Mouse (Mus musculus) stomach, embryonic 16.5 days (tissue): Measurements from ENCODE around the gene Tmem144. TPM values are rescaled to one million over a fixed set of nuclear protein-coding genes. Genes with fewer than 3 reads are reported as not detected.

Experiments
- ATAC-seq: fragments of 200-750 bp; cut with Nextera tagmentation; 2 replicates; pipeline ENCODE4 v1.8.0; 2017; ENCODE audit warnings: moderate number of reproducible peaks, moderate TSS enrichment; ENCODE audit not compliant: insufficient read depth, low FRiP score
- H3K27ac ChIP-seq: fragments of 300-500 bp; sonication (generic); 2 replicates; pipeline ENCODE4 v1.5.1; 2014; ENCODE audit warnings: low read length
- H3K27me3 ChIP-seq: fragments of 300-500 bp; sonication (generic); 2 replicates; pipeline ENCODE4 v1.6.1; 2014; ENCODE audit warnings: low read length, control low read depth, mixed read lengths; ENCODE audit not compliant: control insufficient read depth, insufficient read depth
- H3K36me3 ChIP-seq: fragments of 300-500 bp; sonication (generic); 2 replicates; pipeline ENCODE4 v1.6.1; 2014; ENCODE audit warnings: low read length; ENCODE audit not compliant: control insufficient read depth, insufficient read depth
- H3K4me1 ChIP-seq: fragments of 300-500 bp; sonication (generic); 2 replicates; pipeline ENCODE4 v1.6.1; 2014; ENCODE audit warnings: low read length, control low read depth, mixed read lengths; ENCODE audit not compliant: control insufficient read depth, insufficient read depth
- H3K4me2 ChIP-seq: fragments of 300-500 bp; sonication (generic); 2 replicates; pipeline ENCODE4 v1.6.1; 2014; ENCODE audit warnings: low read depth, low read length, mixed read lengths
- H3K4me3 ChIP-seq: fragments of 300-500 bp; sonication (generic); replicated peaks from 2 replicates; pipeline ENCODE4 v1.5.1; 2014; ENCODE audit warnings: mild to moderate bottlenecking, low read length
- H3K9ac ChIP-seq: fragments of 300-500 bp; sonication (generic); 2 replicates; pipeline ENCODE4 v1.6.1; 2014; ENCODE audit warnings: low read length
- H3K9me3 ChIP-seq: fragments of 300-500 bp; sonication (generic); replicated peaks from 2 replicates; pipeline ENCODE4 v1.6.1; 2016; ENCODE audit warnings: low read length, control low read depth; ENCODE audit not compliant: control insufficient read depth
- WGBS: fragments of 180-500 bp; shearing (Covaris S2); extraction: QIAGEN DNeasy Blood & Tissue Kit; methylation state at CpG from one replicate; pipeline ENCODE4 v1.1.7; 2014; 5-methylcytosine and 5-hydroxymethylcytosine counted together
- polyA plus RNA-seq: library from polyadenylated mRNA; unstranded; fragments of >200 nt; fragmentation: Nextera tagmentation; extraction: Ambion mirVana; gene quantifications from 2 replicates; pipeline ENCODE4 v1.2.1, GENCODE M21; 2015

The Tmem144 gene
- 3.8 and 4.4 TPM in 2 replicates for polyA plus RNA-seq

DNA sequence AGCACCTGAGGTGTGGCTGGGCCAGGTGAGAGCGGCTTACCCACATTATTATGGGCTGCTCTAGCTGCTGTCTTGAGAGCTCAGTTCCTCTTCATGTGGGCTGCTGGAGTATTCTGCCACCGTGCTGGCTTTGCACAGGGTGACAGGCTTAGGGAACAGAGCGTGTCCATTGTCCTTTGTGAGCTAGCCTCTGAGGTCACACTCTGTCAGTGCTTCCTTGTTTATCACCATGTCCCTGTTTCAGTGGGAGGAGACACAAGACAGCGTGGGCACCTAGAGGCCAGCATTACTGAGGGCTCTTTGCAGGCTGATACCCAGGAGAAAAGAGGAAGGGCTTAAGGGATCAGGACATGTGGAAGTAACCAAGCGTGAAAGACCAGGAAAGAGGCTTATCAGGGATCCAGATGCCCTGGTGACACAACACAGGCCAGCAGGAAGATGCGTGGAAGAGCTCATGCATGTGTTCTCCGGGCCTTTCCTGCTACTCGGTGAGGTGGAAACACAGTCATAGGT, at the start of gene Tmem144:
TSS of gene Tmem144 (minus strand) at position 120 of the 513 bp plus-strand sequence.
- ATAC-seq = peak; percentile 46; the same call in 1 of the 2 replicates
- Histone ChIP-seq H3K9me3 (no peaks in the 10 kb centered on the region), H3K27ac (peak within 1 kb of the TSS; percentile 0; the same call in 1 of the 2 replicates), H3K4me3 (no peak within 1 kb of the TSS), H3K4me1 (0 out of 2 replicates have a peak, but pooled peaks cover 2% of the 10 kb centered on the region), H3K4me2 (no peak within 1 kb of the TSS), H3K36me3 (no peaks in the 10 kb centered on the region), H3K9ac (0 out of 2 replicates have a peak within 1 kb of the TSS, but pooled peaks have one; percentile 7), H3K27me3 (no peaks in the 10 kb centered on the region)
- 63% methylated on average over 8 of the region's 8 CpGs for WGBS

DNA sequence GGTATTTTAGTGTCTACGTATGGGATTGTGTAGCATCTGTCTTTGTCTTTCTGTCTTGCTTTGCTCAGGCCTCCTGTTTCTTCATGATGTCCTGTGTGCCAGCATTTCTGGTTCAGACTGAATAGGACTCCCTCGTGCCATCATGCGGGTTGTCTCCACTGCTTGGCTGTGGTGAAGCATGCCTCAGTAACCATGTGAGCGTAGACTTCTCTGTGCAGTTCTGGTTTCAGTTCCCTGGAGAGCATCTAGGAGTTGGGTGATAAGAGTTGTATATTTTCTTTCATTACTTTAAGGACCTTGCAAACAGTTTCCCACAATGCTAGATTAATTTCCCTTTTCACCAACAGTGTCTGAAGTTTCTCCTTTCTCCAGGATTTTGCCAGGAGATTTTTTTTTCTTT, 49.2 kb upstream of the Tmem144 start:
- WGBS = 94% methylated on average over 4 of the region's 4 CpGs

DNA sequence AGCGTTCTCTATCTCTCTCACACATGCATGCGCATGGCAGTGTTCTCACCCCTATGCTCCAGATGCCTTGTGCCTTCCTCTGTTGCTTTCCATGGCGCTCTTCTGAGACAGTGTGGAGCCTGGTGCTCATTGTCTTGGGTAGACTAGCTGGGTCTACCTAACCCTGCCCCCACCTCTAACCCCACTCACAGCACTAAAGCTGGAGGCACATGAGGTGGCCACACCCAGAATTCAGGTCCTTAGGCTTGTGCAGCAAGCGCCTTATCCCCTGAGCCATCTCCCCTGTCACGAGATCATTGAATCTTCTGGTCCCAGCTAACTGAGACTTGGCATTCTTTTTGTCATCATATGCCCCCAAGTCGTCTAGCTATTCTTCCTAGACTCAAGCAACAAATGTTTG, 48.7 kb upstream of the Tmem144 start:
- Histone ChIP-seq H3K36me3 (no peaks in the 10 kb centered on the region), H3K9ac (no peak overlapping the region), H3K27ac (no peak overlapping the region), H3K4me2 (no peak overlapping the region), H3K4me3 (no peak overlapping the region), H3K9me3 (no peaks in the 10 kb centered on the region), H3K27me3 (no peaks in the 10 kb centered on the region), H3K4me1 (0 out of 2 replicates have a peak, but pooled peaks cover 5% of the 10 kb centered on the region)
- no peak for ATAC-seq
- 82% methylated on average over 6 of the region's 6 CpGs for WGBS

More for the DNA sequence above, 49.2 kb upstream of the Tmem144 start:
- H3K4me2 ChIP-seq = no peak overlapping the region
- H3K36me3 ChIP-seq = no peaks in the 10 kb centered on the region
- H3K27ac ChIP-seq = no peak overlapping the region
- no peak overlapping the region for H3K9ac ChIP-seq
- H3K27me3 ChIP-seq = no peaks in the 10 kb centered on the region
- no peak overlapping the region for H3K4me3 ChIP-seq
- 0 out of 2 replicates have a peak, but pooled peaks cover 5% of the 10 kb centered on the region for H3K4me1 ChIP-seq
- no peaks in the 10 kb centered on the region for H3K9me3 ChIP-seq
- ATAC-seq = no peak

DNA sequence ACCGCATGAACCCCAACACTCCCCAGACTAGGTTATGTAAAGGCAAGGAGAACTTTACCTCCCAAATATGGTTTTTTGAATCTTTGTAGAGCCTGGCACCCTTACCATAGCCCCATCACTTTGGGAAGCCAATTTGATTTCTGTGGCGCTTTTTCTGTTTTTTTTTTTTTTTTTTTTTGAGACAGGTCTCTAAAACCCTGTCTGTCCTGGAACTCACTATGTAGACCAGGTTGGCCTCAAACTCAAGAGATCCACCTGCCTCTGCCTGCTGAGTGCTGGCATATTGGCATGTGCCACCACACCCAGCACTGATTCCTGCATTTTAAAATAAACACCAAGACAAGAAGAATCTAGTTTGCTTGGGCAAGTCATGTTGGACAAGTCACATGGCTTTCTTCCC, 47.9 kb upstream of the Tmem144 start:
- no peaks in the 10 kb centered on the region for H3K9me3 ChIP-seq
- ATAC-seq = no peak

DNA sequence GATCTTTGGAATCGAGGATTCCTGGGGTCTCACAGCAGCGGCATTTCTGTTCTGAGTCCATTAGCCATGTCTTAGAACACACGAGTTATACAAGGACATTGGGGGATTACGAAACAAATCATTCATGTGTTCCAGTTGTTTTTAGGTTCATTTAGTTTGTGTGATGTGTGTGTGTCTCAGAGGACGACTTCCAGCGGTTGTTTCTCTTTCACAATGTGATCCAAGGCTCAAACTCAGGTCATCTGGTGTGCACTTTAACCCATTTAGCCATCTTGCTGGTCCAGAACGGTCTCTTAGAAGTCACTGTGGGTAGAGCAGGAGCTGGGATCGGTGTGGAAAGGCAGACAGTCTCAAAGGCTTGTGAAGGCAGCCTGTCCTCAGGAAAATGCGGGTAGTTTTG, 47.3 kb upstream of the Tmem144 start:
- no peak for ATAC-seq
- WGBS = 82% methylated on average over 9 of the region's 9 CpGs

More for the DNA sequence above, 47.9 kb upstream of the Tmem144 start:
- Histone ChIP-seq H3K4me3 (no peak overlapping the region), H3K36me3 (no peaks in the 10 kb centered on the region), H3K27me3 (no peaks in the 10 kb centered on the region), H3K27ac (no peak overlapping the region), H3K9ac (no peak overlapping the region), H3K4me1 (0 out of 2 replicates have a peak, but pooled peaks cover 5% of the 10 kb centered on the region), H3K4me2 (no peak overlapping the region)
- WGBS = 97% methylated on average over 2 of the region's 2 CpGs

DNA sequence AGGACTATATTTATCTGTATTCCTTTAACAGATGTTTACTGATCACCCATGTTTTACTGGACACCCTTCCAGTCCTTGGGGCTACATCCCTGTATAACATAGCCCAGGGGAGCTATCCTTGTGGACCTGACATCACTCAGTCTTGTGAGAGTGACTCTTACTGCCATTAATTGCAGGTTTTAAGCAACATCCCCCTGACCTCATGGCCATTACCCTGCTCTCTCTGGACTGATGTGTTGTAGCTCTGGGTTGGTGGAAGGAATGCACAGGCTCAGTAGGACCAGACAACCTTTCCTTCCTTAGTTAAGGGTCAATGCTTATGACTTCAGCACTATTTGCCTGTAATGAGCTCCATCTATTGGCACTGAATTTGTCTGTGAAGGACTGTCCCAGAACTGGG, 45.9 kb upstream of the Tmem144 start:
- H3K9ac ChIP-seq = no peak overlapping the region
- H3K4me3 ChIP-seq = no peak overlapping the region
- 0 out of 2 replicates have a peak, but pooled peaks cover 5% of the 10 kb centered on the region for H3K4me1 ChIP-seq
- H3K27ac ChIP-seq = no peak overlapping the region
- H3K27me3 ChIP-seq = no peaks in the 10 kb centered on the region
- H3K36me3 ChIP-seq = no peaks in the 10 kb centered on the region
- no peaks in the 10 kb centered on the region for H3K9me3 ChIP-seq
- no peak overlapping the region for H3K4me2 ChIP-seq
- ATAC-seq = no peak

More for the DNA sequence above, 47.3 kb upstream of the Tmem144 start:
- no peaks in the 10 kb centered on the region for H3K27me3 ChIP-seq
- H3K4me3 ChIP-seq = no peak overlapping the region
- no peak overlapping the region for H3K9ac ChIP-seq
- H3K4me1 ChIP-seq = 0 out of 2 replicates have a peak, but pooled peaks cover 5% of the 10 kb centered on the region
- H3K9me3 ChIP-seq = no peaks in the 10 kb centered on the region
- H3K36me3 ChIP-seq = no peaks in the 10 kb centered on the region
- no peak overlapping the region for H3K27ac ChIP-seq
- no peak overlapping the region for H3K4me2 ChIP-seq

DNA sequence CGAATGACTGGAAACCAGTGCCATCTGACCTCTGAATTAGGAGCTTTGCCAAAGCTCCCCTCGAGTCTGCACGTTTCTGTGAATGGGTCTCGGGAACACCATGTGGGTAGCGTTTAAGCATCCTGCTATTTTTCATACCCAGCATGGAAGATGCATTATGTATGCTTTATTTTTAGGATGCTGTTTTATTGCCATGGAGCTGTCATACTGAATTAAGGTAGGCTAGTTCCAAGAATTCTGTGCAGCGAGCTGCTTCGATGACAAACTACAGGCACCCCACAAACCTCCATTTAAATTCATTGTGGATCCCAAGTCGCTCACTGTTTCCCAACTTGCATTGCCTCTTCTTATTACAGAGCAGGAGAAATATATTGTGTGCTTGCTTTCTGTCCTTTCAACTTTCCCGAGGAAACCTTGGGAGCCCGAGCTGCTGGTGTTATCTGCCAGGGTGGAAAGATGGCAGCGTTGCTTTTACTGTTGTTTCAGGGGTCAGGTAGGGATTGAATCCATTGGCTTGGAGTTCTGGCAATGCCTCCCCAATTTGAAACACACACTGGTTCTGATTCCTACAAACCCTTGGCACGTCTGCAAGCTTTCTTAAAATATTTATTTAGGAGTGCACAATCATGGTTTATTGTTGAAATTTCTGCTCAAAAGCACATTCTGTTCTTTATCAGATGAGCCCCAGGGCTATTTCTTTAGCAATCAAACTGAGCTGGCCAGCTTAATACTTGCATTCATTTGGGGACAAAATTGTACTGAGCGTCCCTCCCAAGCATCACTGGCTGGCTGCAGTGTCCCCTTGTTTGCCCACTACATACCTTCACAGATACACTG, 45.2 kb upstream of the Tmem144 start:
- 63% methylated on average over 13 of the region's 13 CpGs for WGBS
- no peak overlapping the region for H3K9ac ChIP-seq
- H3K9me3 ChIP-seq = no peaks in the 10 kb centered on the region
- no peak overlapping the region for H3K4me3 ChIP-seq
- 0 out of 2 replicates have a peak, but pooled peaks cover 5% of the 10 kb centered on the region for H3K4me1 ChIP-seq
- H3K4me2 ChIP-seq = no peak overlapping the region
- H3K27me3 ChIP-seq = no peaks in the 10 kb centered on the region
- H3K36me3 ChIP-seq = no peaks in the 10 kb centered on the region
- no peak overlapping the region for H3K27ac ChIP-seq
- no peak for ATAC-seq

DNA sequence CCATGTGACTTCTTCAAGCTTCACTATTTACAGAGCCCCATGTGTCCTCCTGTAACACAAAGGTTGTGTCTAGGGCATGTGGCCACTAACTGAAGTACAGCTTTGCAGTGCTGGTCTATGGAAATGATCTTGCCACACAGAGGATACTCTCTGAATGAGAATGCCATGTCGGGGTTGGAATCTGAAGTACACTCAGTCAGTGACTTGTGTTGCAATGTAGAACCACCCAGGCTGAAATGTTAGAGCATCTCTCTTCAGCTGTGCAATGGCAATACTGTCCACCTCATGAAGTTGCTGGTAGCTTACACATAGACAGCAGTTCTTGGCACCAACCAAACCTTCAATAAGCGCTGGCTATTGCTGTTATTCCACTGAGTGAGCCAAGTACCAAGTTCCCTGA, 35.4 kb upstream of the Tmem144 start:
- H3K4me3 ChIP-seq = peak overlapping the region; percentile 46
- no peaks in the 10 kb centered on the region for H3K27me3 ChIP-seq
- WGBS = 80% methylated on average over 2 of the region's 2 CpGs
- H3K4me2 ChIP-seq = peak overlapping the region; percentile 58
- H3K4me1 ChIP-seq = peaks cover 11% of the 10 kb centered on the region; the same call in 1 of the 2 replicates
- no peak for ATAC-seq
- H3K9me3 ChIP-seq = no peaks in the 10 kb centered on the region
- H3K36me3 ChIP-seq = no peaks in the 10 kb centered on the region
- no peak overlapping the region for H3K9ac ChIP-seq
- no peak overlapping the region for H3K27ac ChIP-seq
